29 mouse cellular contexts compared by ENCODE assay signal in genomic region chr16:90666271-90666986, GRCm38 (mm10).
DNase-seq lines count a peak whose midpoint lies in the region; ATAC-seq and TF ChIP-seq lines count a peak whose summit lies in the region.
"Had no signal": no experiment of that assay in that cellular context is flagged by ENCODE, and none has a peak within 500 bp of the region (broad histone marks: within the 10 kb centered on the region; RNA-seq: fewer than 3 reads in every experiment).

No protein-coding gene starts in this region.

- H3K36me3 ChIP-seq in forebrain, embryonic 12.5 days (replicated peaks): no peaks in the 10 kb centered on the region
- H3K36me3 ChIP-seq: hindbrain, embryonic 12.5 days; intestine, embryonic 15.5 days; limb, embryonic 13.5 days; lung, embryonic 15.5 days; midbrain, embryonic 10.5 days had no signal

- intact Hi-C loops in left cerebral cortex, postnatal 25 days (cut with DNase I): loop anchor here (2.0 kb wide), 2 partner anchors 44 to 96 kb away; no protein-coding TSS in a partner anchor

- H3K4me2 ChIP-seq in forebrain, embryonic 12.5 days: no peak overlapping the region
- H3K4me2 ChIP-seq: heart, embryonic 11.5 days; hindbrain, embryonic 12.5 days; intestine, embryonic 15.5 days; limb, embryonic 13.5 days; liver, embryonic 11.5 days; lung, embryonic 15.5 days had no signal

- no peak for ATAC-seq in forebrain, embryonic 12.5 days (ENCODE audit: low FRiP score)
- ATAC-seq: CD4-positive, CD25-positive, alpha-beta regulatory T cell, adult 4 months; forebrain, embryonic 14.5 days; hindbrain, postnatal 0 days; intestine, embryonic 15.5 days; midbrain, embryonic 16.5 days had no signal

- H3K27ac ChIP-seq in layer of hippocampus, adult 2 months: peak overlapping the region; percentile 53
- H3K27ac ChIP-seq in forebrain, embryonic 12.5 days: no peak overlapping the region
- H3K27ac ChIP-seq: gastrocnemius, adult 2 months; hindbrain, embryonic 12.5 days; hindbrain, postnatal 0 days; intestine, embryonic 15.5 days; limb, embryonic 13.5 days; lung, embryonic 15.5 days; midbrain, embryonic 10.5 days had no signal

- H3K4me3 ChIP-seq in layer of hippocampus, adult 2 months: no peak overlapping the region
- H3K4me3 ChIP-seq in forebrain, embryonic 12.5 days (replicated peaks): no peak overlapping the region
- H3K4me3 ChIP-seq: gastrocnemius, adult 2 months; hindbrain, embryonic 12.5 days; intestine, embryonic 15.5 days; limb, embryonic 13.5 days; lung, embryonic 15.5 days; midbrain, embryonic 10.5 days had no signal

- no peak overlapping the region for H3K9ac ChIP-seq in forebrain, embryonic 12.5 days
- H3K9ac ChIP-seq: hindbrain, embryonic 12.5 days; intestine, embryonic 15.5 days; limb, embryonic 13.5 days; lung, embryonic 15.5 days had no signal

- H3K27me3 ChIP-seq in forebrain, embryonic 12.5 days: no peaks in the 10 kb centered on the region
- H3K27me3 ChIP-seq: intestine, embryonic 15.5 days; limb, embryonic 13.5 days; lung, embryonic 15.5 days had no signal

- DNase-seq in layer of hippocampus, adult 2 months (ENCODE audit: low spot score in 2 of 2): no peak
- DNase-seq in layer of hippocampus, postnatal 25 days (ENCODE audit: extremely low spot score in 1 of 2, low spot score in 1 of 2): no peak
- peak; percentile 47 for DNase-seq in right cerebral cortex, postnatal 25 days
- no peak for DNase-seq in right cerebral cortex, postnatal 10 days (ENCODE audit: low spot score in 2 of 2)
- DNase-seq in left cerebral cortex, postnatal 25 days (ENCODE audit: low spot score in 2 of 2): peak; percentile 39 to 78
- DNase-seq in adrenal gland, adult (ENCODE audit: inconsistent age in 2 of 2, low spot score in 1 of 2): no peak
- DNase-seq: adrenal gland, postnatal 25 days; cerebellum, adult 8-10 months; cerebellum, postnatal 25 days; gastrocnemius, adult 2 months; gastrocnemius, postnatal 36 days; heart, adult 18-20 months; heart, postnatal 36 days; kidney, adult 2 months; kidney, postnatal 36 days; layer of hippocampus, postnatal 36 days; thymus, postnatal 14 days had no signal

- H3K4me1 ChIP-seq in forebrain, embryonic 12.5 days: no peaks in the 10 kb centered on the region
- H3K4me1 ChIP-seq: hindbrain, embryonic 12.5 days; intestine, embryonic 15.5 days; limb, embryonic 13.5 days; lung, embryonic 15.5 days; midbrain, embryonic 10.5 days had no signal

- H3K9me3 ChIP-seq in forebrain, embryonic 12.5 days: no peaks in the 10 kb centered on the region
- H3K9me3 ChIP-seq: hindbrain, embryonic 12.5 days; intestine, embryonic 15.5 days; limb, embryonic 13.5 days; lung, embryonic 15.5 days had no signal

- TF ChIP-seq CTCF in layer of hippocampus, adult 2 months (conservative IDR thresholded peaks at IDR 0.05): no peak

- 88% methylated on average over 11 of the region's 11 CpGs for WGBS in forebrain, embryonic 12.5 days

Comparison
In these comparisons a context has a peak if more than half of its experiments do, and no peak if none do; other contexts are left out.
1. DNase-seq: peak in right cerebral cortex, postnatal 25 days (single experiment) and left cerebral cortex, postnatal 25 days (2 of 2); none in layer of hippocampus, adult 2 months (0 of 2), layer of hippocampus, postnatal 25 days (0 of 2), right cerebral cortex, postnatal 10 days (0 of 2) and adrenal gland, adult (0 of 2).